Mouse (Mus musculus) spleen, adult 2 months (tissue): ENCODE data around the gene March6.

Experiments used
- CTCF ChIP-seq: fragments of 200-500 bp; IDR thresholded peaks from 2 replicates; pipeline ENCODE4 v1.5.1; 2011; ENCODE audit warnings: mild to moderate bottlenecking, inconsistent platforms; ENCODE audit not compliant: insufficient read depth, insufficient read length, insufficient replicate concordance; ENCODE audit errors: extremely low read depth
- POLR2A ChIP-seq: fragments of 200-500 bp; IDR thresholded peaks from 2 replicates; pipeline ENCODE4 v1.6.1; 2011; ENCODE audit warnings: low read depth, low read length, inconsistent platforms

DNA sequence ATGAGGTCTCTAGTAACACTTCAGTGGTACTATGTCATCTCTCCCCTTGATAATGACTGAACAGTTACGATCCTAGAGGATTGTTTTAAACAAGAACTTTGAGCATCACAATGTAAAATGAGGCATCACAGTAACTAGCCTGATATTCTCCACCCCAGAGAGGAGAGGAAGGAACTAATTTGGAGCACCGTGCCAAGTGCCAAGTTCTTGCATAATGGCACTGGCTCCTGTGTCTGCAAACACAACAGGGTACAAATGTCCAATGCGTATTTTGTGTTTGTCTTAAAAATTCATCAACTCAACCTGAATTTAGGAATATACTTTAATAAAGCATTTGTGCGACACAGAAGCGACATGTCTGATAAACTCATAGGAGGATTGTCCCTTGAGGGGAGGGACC is 74.5 kb downstream of the March6 start:
- TF ChIP-seq CTCF, result no peak
- no peak for TF ChIP-seq POLR2A
